Mouse (Mus musculus): Measurements from ENCODE around the gene Lad1.

DNA sequence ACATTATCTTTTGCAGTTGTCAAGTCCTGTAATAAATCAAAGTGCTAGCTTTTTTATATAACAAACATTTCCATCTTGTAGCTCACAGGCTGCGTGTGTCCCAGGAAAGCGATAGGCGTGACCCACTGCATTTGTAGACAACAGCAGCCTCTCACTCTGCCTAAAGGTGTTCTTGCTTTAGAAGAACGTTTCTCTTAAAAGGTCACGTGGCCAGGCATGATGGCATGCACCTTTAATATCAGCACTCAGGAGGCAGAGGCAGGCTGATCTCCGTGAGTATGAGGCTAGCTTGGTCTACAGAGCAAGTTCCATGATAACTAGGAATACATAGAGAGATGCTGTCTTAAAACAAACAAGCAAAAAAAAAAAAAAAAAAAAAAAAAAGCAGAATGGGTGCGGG, 40.1 kb downstream of the Lad1 start:
- TF ChIP-seq CTCF (IDR thresholded peaks at IDR 0.05; ENCODE audit: extremely low read depth, insufficient read length, insufficient replicate concordance, low read depth, low read length) (no peak), POLR2A (IDR thresholded peaks at IDR 0.05; ENCODE audit: low read depth, low read length) (no peak)

All from small intestine, adult 2 months (tissue).